Mouse (Mus musculus): ENCODE results near the gene A930033H14Rik. TPM values are rescaled to one million over a fixed set of nuclear protein-coding genes. Genes with fewer than 3 reads are reported as not detected.

The A930033H14Rik gene
- total and polyA plus RNA-seq, 3 experiments, result not detected

- no peak overlapping the region for H3K4me3 ChIP-seq (ENCODE audit: control insufficient read depth in 1 of 2, insufficient read depth in 1 of 2, low read depth in 2 of 2, low read length in 2 of 2)
- H3K27ac ChIP-seq (ENCODE audit: control insufficient read depth, low read depth, low read length), result no peak overlapping the region
- no peak for DNase-seq (ENCODE audit: low read depth, low spot score)
- TF ChIP-seq POLR2AphosphoS2 (IDR thresholded peaks at IDR 0.05; ENCODE audit: low read length), result no peak
- TF ChIP-seq ZC3H11A (IDR thresholded peaks at IDR 0.05; ENCODE audit: low read depth, low read length), result no peak
- TF ChIP-seq ZKSCAN1 (IDR thresholded peaks at IDR 0.05; ENCODE audit: low read depth, low read length), result no peak
- TF ChIP-seq SMC3 (IDR thresholded peaks at IDR 0.05; ENCODE audit: low read depth, low read length), result no peak
- no peak for TF ChIP-seq ELF1 (IDR thresholded peaks at IDR 0.05; ENCODE audit: low read depth, low read length)
- no peak; a peak in 1 of 6 replicates for TF ChIP-seq CTCF (IDR thresholded peaks at IDR 0.05 in 2 of 3, conservative IDR thresholded peaks at IDR 0.05 in 1 of 3; ENCODE audit: control insufficient read depth in 1 of 3, insufficient read depth in 1 of 3, low read depth in 2 of 3, low read length in 3 of 3, poor library complexity in 1 of 3, severe bottlenecking in 1 of 3)
- TF ChIP-seq E2F4 (IDR thresholded peaks at IDR 0.05; ENCODE audit: borderline replicate concordance, low read depth, low read length), result no peak
- no peak for TF ChIP-seq USF1 (IDR thresholded peaks at IDR 0.05; ENCODE audit: low read depth, low read length)
- no peaks in the 10 kb centered on the region for H3K36me3 ChIP-seq (ENCODE audit: control insufficient read depth in 1 of 2, insufficient read depth in 2 of 2, low read length in 2 of 2)
- no peaks in the 10 kb centered on the region for H3K79me2 ChIP-seq (ENCODE audit: control insufficient read depth, insufficient read depth, low read length, poor library complexity)
- no peaks in the 10 kb centered on the region for H3K4me1 ChIP-seq (ENCODE audit: control insufficient read depth in 1 of 2, insufficient read depth in 2 of 2, low read length in 2 of 2)
- no peak overlapping the region for H3K9ac ChIP-seq (ENCODE audit: control insufficient read depth, low read depth, low read length, poor library complexity, severe bottlenecking)
- H3K9me3 ChIP-seq (replicated peaks; ENCODE audit: insufficient read depth, low read length), result no peaks in the 10 kb centered on the region
- H3K27me3 ChIP-seq (ENCODE audit: control insufficient read depth in 1 of 2, insufficient read depth in 2 of 2, low read length in 2 of 2), result no peaks in the 10 kb centered on the region; a peak in 1 of 4 replicates
Measured at GRCm38 (mm10) chr10:69208705-69209104, 4.2 kb downstream of the A930033H14Rik start.

- H3K4me1 ChIP-seq (ENCODE audit: control insufficient read depth in 1 of 2, insufficient read depth in 2 of 2, low read length in 2 of 2), result no peaks in the 10 kb centered on the region
- no peak for DNase-seq (ENCODE audit: low read depth, low spot score)
- TF ChIP-seq TCF12 (IDR thresholded peaks at IDR 0.05; ENCODE audit: low read depth, low read length), result no peak
- TF ChIP-seq HCFC1 (IDR thresholded peaks at IDR 0.05; ENCODE audit: low read depth, low read length), result no peak
- H3K36me3 ChIP-seq (ENCODE audit: control insufficient read depth in 1 of 2, insufficient read depth in 2 of 2, low read length in 2 of 2), result no peaks in the 10 kb centered on the region
- H3K79me2 ChIP-seq (ENCODE audit: control insufficient read depth, insufficient read depth, low read length, poor library complexity), result no peaks in the 10 kb centered on the region
- H3K9ac ChIP-seq (ENCODE audit: control insufficient read depth, low read depth, low read length, poor library complexity, severe bottlenecking), result no peak overlapping the region
- H3K27me3 ChIP-seq (ENCODE audit: control insufficient read depth in 1 of 2, insufficient read depth in 2 of 2, low read length in 2 of 2), result no peaks in the 10 kb centered on the region; a peak in 1 of 4 replicates
- H3K9me3 ChIP-seq (replicated peaks; ENCODE audit: insufficient read depth, low read length), result no peaks in the 10 kb centered on the region
- H3K4me3 ChIP-seq (ENCODE audit: control insufficient read depth in 1 of 2, insufficient read depth in 1 of 2, low read depth in 2 of 2, low read length in 2 of 2), result no peak overlapping the region
- H3K27ac ChIP-seq (ENCODE audit: control insufficient read depth, low read depth, low read length), result no peak overlapping the region
Measured at GRCm38 (mm10) chr10:69207981-69208630, 4.8 kb downstream of the A930033H14Rik start.

GRCm38 (mm10) chr10:69207481-69207880 is 5.4 kb downstream of the A930033H14Rik start:
- H3K4me3 ChIP-seq (ENCODE audit: control insufficient read depth in 1 of 2, insufficient read depth in 1 of 2, low read depth in 2 of 2, low read length in 2 of 2), result no peak overlapping the region
- no peak overlapping the region for H3K27ac ChIP-seq (ENCODE audit: control insufficient read depth, low read depth, low read length)
- no peaks in the 10 kb centered on the region; a peak in 1 of 4 replicates for H3K27me3 ChIP-seq (ENCODE audit: control insufficient read depth in 1 of 2, insufficient read depth in 2 of 2, low read length in 2 of 2)
- H3K36me3 ChIP-seq (ENCODE audit: control insufficient read depth in 1 of 2, insufficient read depth in 2 of 2, low read length in 2 of 2), result no peaks in the 10 kb centered on the region
- no peak overlapping the region for H3K9ac ChIP-seq (ENCODE audit: control insufficient read depth, low read depth, low read length, poor library complexity, severe bottlenecking)
- no peak for TF ChIP-seq TAL1 (IDR thresholded peaks at IDR 0.05; ENCODE audit: low read length)
- no peak for TF ChIP-seq ETS1 (IDR thresholded peaks at IDR 0.05; ENCODE audit: low read depth, low read length)
- no peak for TF ChIP-seq CTCF (IDR thresholded peaks at IDR 0.05 in 2 of 3, conservative IDR thresholded peaks at IDR 0.05 in 1 of 3; ENCODE audit: control insufficient read depth in 1 of 3, insufficient read depth in 1 of 3, low read depth in 2 of 3, low read length in 3 of 3, poor library complexity in 1 of 3, severe bottlenecking in 1 of 3)
- TF ChIP-seq GATA1 (IDR thresholded peaks at IDR 0.05; ENCODE audit: low read depth, low read length), result no peak
- no peak for TF ChIP-seq MXI1 (IDR thresholded peaks at IDR 0.05; ENCODE audit: low read depth, low read length)
- TF ChIP-seq MAX (IDR thresholded peaks at IDR 0.05; ENCODE audit: low read length), result no peak
- no peak for TF ChIP-seq ELF1 (IDR thresholded peaks at IDR 0.05; ENCODE audit: low read depth, low read length)
- no peak for TF ChIP-seq EP300 (IDR thresholded peaks at IDR 0.05; ENCODE audit: low read depth in 1 of 2, low read length in 2 of 2)
- no peak for TF ChIP-seq HCFC1 (IDR thresholded peaks at IDR 0.05; ENCODE audit: low read depth, low read length)
- TF ChIP-seq MAZ (IDR thresholded peaks at IDR 0.05; ENCODE audit: low read depth, low read length), result no peak
- no peak for TF ChIP-seq ZMIZ1 (IDR thresholded peaks at IDR 0.05; ENCODE audit: low read depth, low read length)
- no peak for TF ChIP-seq MYB (IDR thresholded peaks at IDR 0.05; ENCODE audit: low read depth, low read length)
- no peak for TF ChIP-seq MYC (IDR thresholded peaks at IDR 0.05; ENCODE audit: low read depth, low read length)
- TF ChIP-seq TCF12 (IDR thresholded peaks at IDR 0.05; ENCODE audit: low read depth, low read length), result no peak
- TF ChIP-seq KAT2A (conservative IDR thresholded peaks at IDR 0.05; ENCODE audit: low read depth, low read length), result no peak
- DNase-seq (ENCODE audit: low read depth, low spot score), result no peak
- H3K79me2 ChIP-seq (ENCODE audit: control insufficient read depth, insufficient read depth, low read length, poor library complexity), result no peaks in the 10 kb centered on the region
- H3K9me3 ChIP-seq (replicated peaks; ENCODE audit: insufficient read depth, low read length), result no peaks in the 10 kb centered on the region
- H3K4me1 ChIP-seq (ENCODE audit: control insufficient read depth in 1 of 2, insufficient read depth in 2 of 2, low read length in 2 of 2), result no peaks in the 10 kb centered on the region

Measured in MEL (cell line).